Mouse (Mus musculus) myocyte (in vitro differentiated cells): ENCODE data around the gene Rgs6. TPM values are rescaled to one million over a fixed set of nuclear protein-coding genes. Genes with fewer than 3 reads are reported as not detected.

Source experiments
- H3K27me3 ChIP-seq: one replicate; pipeline ENCODE4 v1.6.1; 2011; ENCODE audit not compliant: control insufficient read depth, insufficient read depth, insufficient read length
- H3K36me3 ChIP-seq: one replicate; pipeline ENCODE4 v1.6.1; 2011; ENCODE audit not compliant: control insufficient read depth, insufficient read depth
- H3K4me2 ChIP-seq: one replicate; pipeline ENCODE4 v1.6.1; 2011; ENCODE audit warnings: low read depth, control low read depth
- H3K4me3 ChIP-seq: one replicate; pipeline ENCODE4 v1.5.1; 2011; ENCODE audit warnings: mild to moderate bottlenecking, control low read depth, moderate library complexity
- H3K79me2 ChIP-seq: one replicate; pipeline ENCODE4 v1.6.1; 2011; ENCODE audit not compliant: control insufficient read depth, insufficient read depth
- H3ac ChIP-seq: one replicate; pipeline ENCODE4 v1.6.1; 2011; ENCODE audit not compliant: control insufficient read depth, insufficient read length
- CEBPB ChIP-seq: IDR thresholded peaks from 2 replicates; pipeline ENCODE4 v1.6.1; 2011; ENCODE audit warnings: mild to moderate bottlenecking, moderate library complexity; ENCODE audit not compliant: poor library complexity, insufficient read depth, severe bottlenecking
- E2F4 ChIP-seq: IDR thresholded peaks from one replicate; pipeline ENCODE4 v1.6.1; 2011; ENCODE audit warnings: mild to moderate bottlenecking, control low read depth, moderate library complexity; ENCODE audit not compliant: insufficient read depth
- MAX ChIP-seq: IDR thresholded peaks from one replicate; pipeline ENCODE4 v1.6.1; 2011; ENCODE audit warnings: low read depth, mild to moderate bottlenecking, control low read depth
- MYOD1 ChIP-seq, 3 experiments: IDR thresholded peaks; one replicate each; pipeline ENCODE4 v1.6.1; 2011; ENCODE audit warnings: control low read depth in 2 of 3, low read depth in 2 of 3, mild to moderate bottlenecking in 2 of 3, moderate library complexity in 1 of 3; ENCODE audit not compliant: insufficient read length in 2 of 3, control insufficient read depth in 1 of 3
- MYOG ChIP-seq, 3 experiments: IDR thresholded peaks; one replicate each; pipeline ENCODE4 v1.6.1; 2011; ENCODE audit warnings: control low read depth in 2 of 3, low read depth in 2 of 3, mild to moderate bottlenecking in 2 of 3; ENCODE audit not compliant: insufficient read length in 2 of 3, control insufficient read depth in 1 of 3, insufficient read depth in 1 of 3
- POLR2A ChIP-seq: IDR thresholded peaks from one replicate; pipeline ENCODE4 v1.6.1; 2011; ENCODE audit warnings: low read depth, mild to moderate bottlenecking, control low read depth, moderate library complexity; ENCODE audit not compliant: insufficient read length
- POLR2AphosphoS2 ChIP-seq: IDR thresholded peaks from one replicate; pipeline ENCODE4 v1.6.1; 2011; ENCODE audit warnings: low read depth, control low read depth; ENCODE audit not compliant: insufficient read length
- REST ChIP-seq: IDR thresholded peaks from one replicate; pipeline ENCODE4 v1.6.1; 2011; ENCODE audit warnings: mild to moderate bottlenecking, control low read depth, moderate library complexity; ENCODE audit not compliant: insufficient read depth, insufficient read length
- SRF ChIP-seq: IDR thresholded peaks from one replicate; pipeline ENCODE4 v1.6.1; 2011; ENCODE audit warnings: low read depth; ENCODE audit not compliant: control insufficient read depth, insufficient read length
- TCF12 ChIP-seq: IDR thresholded peaks from one replicate; pipeline ENCODE4 v1.6.1; 2011; ENCODE audit warnings: mild to moderate bottlenecking, control low read depth; ENCODE audit not compliant: poor library complexity, insufficient read depth, severe bottlenecking
- TCF3 ChIP-seq: IDR thresholded peaks from one replicate; pipeline ENCODE4 v1.6.1; 2011; ENCODE audit warnings: low read depth, control low read depth; ENCODE audit not compliant: insufficient read length
- USF1 ChIP-seq: IDR thresholded peaks from one replicate; pipeline ENCODE4 v1.6.1; 2011; ENCODE audit warnings: low read depth, mild to moderate bottlenecking, control low read depth, moderate library complexity
- polyA plus RNA-seq: library from polyadenylated mRNA; unstranded; fragments of >200 nt; fragmentation: generic; extraction: Trizol; gene quantifications from one replicate; pipeline ENCODE4 v1.2.1, GENCODE M21; 2012; ENCODE audit warnings: missing spikeins

Gene Rgs6
- polyA plus RNA-seq, 1 experiment, result not detected

GRCm38 (mm10) chr12:83142507-83142906, 554.4 kb downstream of the Rgs6 start:
- Histone ChIP-seq H3K79me2 (no peaks in the 10 kb centered on the region), H3K4me3 (no peak overlapping the region), H3K36me3 (no peaks in the 10 kb centered on the region), H3K27me3 (no peaks in the 10 kb centered on the region), H3K4me2 (no peak overlapping the region), H3ac (no peak overlapping the region)
- TF ChIP-seq POLR2AphosphoS2, result no peak
- no peak for TF ChIP-seq MYOD1 (IDR thresholded peaks at IDR 0.05; ENCODE audit: control insufficient read depth in 1 of 3, insufficient read length in 2 of 3, low read depth in 2 of 3)
- no peak for TF ChIP-seq SRF
- no peak for TF ChIP-seq POLR2A
- TF ChIP-seq TCF12, result no peak
- TF ChIP-seq USF1, result no peak
- no peak for TF ChIP-seq E2F4
- no peak for TF ChIP-seq TCF3

GRCm38 (mm10) chr12:83143071-83143470, 555.0 kb downstream of the Rgs6 start:
- Histone ChIP-seq H3K36me3 (no peaks in the 10 kb centered on the region), H3K27me3 (no peaks in the 10 kb centered on the region), H3K4me2 (no peak overlapping the region), H3ac (no peak overlapping the region), H3K79me2 (no peaks in the 10 kb centered on the region), H3K4me3 (no peak overlapping the region)
- TF ChIP-seq MAX, result no peak
- no peak for TF ChIP-seq TCF12
- TF ChIP-seq MYOD1 (IDR thresholded peaks at IDR 0.05; ENCODE audit: control insufficient read depth in 1 of 3, insufficient read length in 2 of 3, low read depth in 2 of 3), result no peak
- TF ChIP-seq CEBPB, result no peak
- TF ChIP-seq POLR2A, result no peak
- TF ChIP-seq MYOG (IDR thresholded peaks at IDR 0.05; ENCODE audit: control insufficient read depth in 1 of 3, insufficient read depth in 1 of 3, insufficient read length in 2 of 3, low read depth in 2 of 3), result no peak
- TF ChIP-seq SRF, result no peak
- TF ChIP-seq USF1, result no peak
- TF ChIP-seq REST, result no peak
- no peak for TF ChIP-seq E2F4
- no peak for TF ChIP-seq POLR2AphosphoS2
- TF ChIP-seq TCF3, result no peak

GRCm38 (mm10) chr12:83143574-83143973, 555.5 kb downstream of the Rgs6 start:
- H3K4me2 ChIP-seq, result no peak overlapping the region
- no peaks in the 10 kb centered on the region for H3K27me3 ChIP-seq
- no peaks in the 10 kb centered on the region for H3K79me2 ChIP-seq
- TF ChIP-seq POLR2A (no peak), USF1 (no peak), MYOD1 (IDR thresholded peaks at IDR 0.05; ENCODE audit: control insufficient read depth in 1 of 3, insufficient read length in 2 of 3, low read depth in 2 of 3) (no peak), REST (no peak), TCF12 (no peak)
- no peak overlapping the region for H3ac ChIP-seq
- H3K4me3 ChIP-seq, result no peak overlapping the region
- no peaks in the 10 kb centered on the region for H3K36me3 ChIP-seq

- TF ChIP-seq MAX, result no peak
- TF ChIP-seq MYOD1 (IDR thresholded peaks at IDR 0.05; ENCODE audit: control insufficient read depth in 1 of 3, insufficient read length in 2 of 3, low read depth in 2 of 3), result no peak
- no peak for TF ChIP-seq TCF3
- TF ChIP-seq CEBPB, result no peak
- no peak for TF ChIP-seq MYOG (IDR thresholded peaks at IDR 0.05; ENCODE audit: control insufficient read depth in 1 of 3, insufficient read depth in 1 of 3, insufficient read length in 2 of 3, low read depth in 2 of 3)
- no peak for TF ChIP-seq SRF
- TF ChIP-seq USF1, result no peak
- TF ChIP-seq POLR2A, result no peak
- no peaks in the 10 kb centered on the region for H3K36me3 ChIP-seq
- no peaks in the 10 kb centered on the region for H3K79me2 ChIP-seq
- no peak overlapping the region for H3K4me2 ChIP-seq
- no peaks in the 10 kb centered on the region for H3K27me3 ChIP-seq
- H3K4me3 ChIP-seq, result no peak overlapping the region
- H3ac ChIP-seq, result no peak overlapping the region
These were observed 557.0 kb downstream of the Rgs6 start for GRCm38 (mm10) chr12:83145074-83145473.

- H3K79me2 ChIP-seq, result no peaks in the 10 kb centered on the region
- no peak overlapping the region for H3ac ChIP-seq
- TF ChIP-seq MYOD1 (IDR thresholded peaks at IDR 0.05; ENCODE audit: control insufficient read depth in 1 of 3, insufficient read length in 2 of 3, low read depth in 2 of 3) (no peak), POLR2A (no peak)
- no peak overlapping the region for H3K4me3 ChIP-seq
- H3K36me3 ChIP-seq, result no peaks in the 10 kb centered on the region
- no peak overlapping the region for H3K4me2 ChIP-seq
- no peaks in the 10 kb centered on the region for H3K27me3 ChIP-seq
These were observed 557.8 kb downstream of the Rgs6 start for GRCm38 (mm10) chr12:83145902-83146301.

- no peak overlapping the region for H3K4me2 ChIP-seq
- no peak overlapping the region for H3ac ChIP-seq
- no peaks in the 10 kb centered on the region for H3K36me3 ChIP-seq
- no peaks in the 10 kb centered on the region for H3K27me3 ChIP-seq
- H3K79me2 ChIP-seq, result no peaks in the 10 kb centered on the region
- TF ChIP-seq CEBPB (no peak), MYOD1 (IDR thresholded peaks at IDR 0.05; ENCODE audit: control insufficient read depth in 1 of 3, insufficient read length in 2 of 3, low read depth in 2 of 3) (no peak), MYOG (IDR thresholded peaks at IDR 0.05; ENCODE audit: control insufficient read depth in 1 of 3, insufficient read depth in 1 of 3, insufficient read length in 2 of 3, low read depth in 2 of 3) (no peak), POLR2AphosphoS2 (no peak), REST (no peak), TCF12 (no peak), POLR2A (no peak), E2F4 (no peak)
- H3K4me3 ChIP-seq, result no peak overlapping the region
These were observed 558.8 kb downstream of the Rgs6 start for GRCm38 (mm10) chr12:83146917-83147316.
